ENCODE assay signal across 31 mouse cellular contexts in genomic region chr8:128106569-128106968, GRCm38 (mm10).
"Had no signal": no experiment of that assay in that cellular context is flagged by ENCODE, and none has a peak within 500 bp of the region (broad histone marks: within the 10 kb centered on the region; RNA-seq: fewer than 3 reads in every experiment).

No protein-coding gene starts in this region.

- H3K4me3 ChIP-seq: left cerebral cortex, adult 2 months; limb, embryonic 10.5 days; limb, embryonic 12.5 days; limb, embryonic 13.5 days; limb, embryonic 15.5 days; liver, embryonic 12.5 days; liver, embryonic 13.5 days; liver, embryonic 15.5 days; lung, embryonic 15.5 days; megakaryocyte, embryonic 14.5 days; midbrain, embryonic 10.5 days; midbrain, embryonic 12.5 days; midbrain, embryonic 13.5 days; midbrain, embryonic 15.5 days had no signal

- H3K27ac ChIP-seq: left cerebral cortex, adult 2 months; limb, embryonic 10.5 days; limb, embryonic 12.5 days; limb, embryonic 13.5 days; limb, embryonic 15.5 days; liver, embryonic 12.5 days; liver, embryonic 13.5 days; liver, embryonic 14.5 days; liver, embryonic 15.5 days; lung, embryonic 15.5 days; macrophage; midbrain, embryonic 10.5 days; midbrain, embryonic 12.5 days; midbrain, embryonic 13.5 days; midbrain, embryonic 15.5 days had no signal

- DNase-seq: left cerebral cortex, postnatal 4 days; liver; liver, embryonic 13.5 days; liver, postnatal 0 days; lung, adult 18-20 months; lung, adult 2 months; lung, embryonic 14.5 days; lung, postnatal 10 days; lung, postnatal 14 days; lung, postnatal 36 days; lung, postnatal 4 days; midbrain, embryonic 14.5 days had no signal

- H3K9me3 ChIP-seq: limb, embryonic 10.5 days; limb, embryonic 12.5 days; limb, embryonic 13.5 days; limb, embryonic 15.5 days; liver, embryonic 12.5 days; liver, embryonic 13.5 days; liver, embryonic 15.5 days; lung, embryonic 15.5 days; megakaryocyte, embryonic 14.5 days; midbrain, embryonic 10.5 days; midbrain, embryonic 12.5 days; midbrain, embryonic 13.5 days; midbrain, embryonic 15.5 days had no signal

- ATAC-seq: liver, embryonic 12.5 days; liver, postnatal 0 days; lung, postnatal 0 days; midbrain, embryonic 13.5 days; midbrain, embryonic 15.5 days; midbrain, embryonic 16.5 days had no signal

- H3K36me3 ChIP-seq: limb, embryonic 10.5 days; limb, embryonic 12.5 days; limb, embryonic 13.5 days; limb, embryonic 15.5 days; liver, embryonic 12.5 days; liver, embryonic 13.5 days; liver, embryonic 15.5 days; lung, embryonic 15.5 days; midbrain, embryonic 10.5 days; midbrain, embryonic 12.5 days; midbrain, embryonic 13.5 days; midbrain, embryonic 15.5 days had no signal

- H3K9ac ChIP-seq: limb, embryonic 12.5 days; limb, embryonic 13.5 days; limb, embryonic 15.5 days; liver, embryonic 12.5 days; liver, embryonic 13.5 days; liver, embryonic 14.5 days; liver, embryonic 15.5 days; liver, postnatal 0 days; lung, embryonic 14.5 days; lung, embryonic 15.5 days; midbrain, embryonic 12.5 days; midbrain, embryonic 13.5 days; midbrain, embryonic 15.5 days had no signal

- H3K4me2 ChIP-seq: limb, embryonic 12.5 days; limb, embryonic 13.5 days; limb, embryonic 15.5 days; liver, embryonic 11.5 days; liver, embryonic 12.5 days; liver, embryonic 13.5 days; liver, embryonic 15.5 days; lung, embryonic 14.5 days; lung, embryonic 15.5 days; midbrain, embryonic 11.5 days; midbrain, embryonic 12.5 days; midbrain, embryonic 13.5 days; midbrain, embryonic 15.5 days had no signal

- H3K4me1 ChIP-seq: limb, embryonic 10.5 days; limb, embryonic 12.5 days; limb, embryonic 13.5 days; limb, embryonic 15.5 days; liver, embryonic 12.5 days; liver, embryonic 13.5 days; liver, embryonic 15.5 days; lung, embryonic 15.5 days; megakaryocyte, embryonic 14.5 days; midbrain, embryonic 10.5 days; midbrain, embryonic 12.5 days; midbrain, embryonic 13.5 days; midbrain, embryonic 15.5 days had no signal

- H3K27me3 ChIP-seq: limb, embryonic 12.5 days; limb, embryonic 13.5 days; limb, embryonic 15.5 days; liver, embryonic 12.5 days; liver, embryonic 13.5 days; liver, embryonic 15.5 days; lung, embryonic 15.5 days; megakaryocyte, embryonic 14.5 days; midbrain, embryonic 12.5 days; midbrain, embryonic 13.5 days; midbrain, embryonic 15.5 days had no signal
